Mouse (Mus musculus) CD4-positive, CD25-positive, alpha-beta regulatory T cell (primary cell): ENCODE measurements around the gene Aipl1. TPM values are rescaled to one million over a fixed set of nuclear protein-coding genes. Genes with fewer than 3 reads are reported as not detected.

Experiments
- polyA plus RNA-seq: library from polyadenylated mRNA; unstranded; fragments of 100-300 nt; shearing (Covaris generic); gene quantifications from one replicate; pipeline ENCODE4 v1.2.1, GENCODE M21; 2017

The Aipl1 gene
- polyA plus RNA-seq = 0.45 TPM

GRCm38 (mm10) chr11:72037409-72037808 lies at the start of gene Aipl1:
Aipl1 (minus strand) TSS chr11:72037509.

GRCm38 (mm10) chr11:72041768-72042607 lies 4.7 kb upstream of the Aipl1 start, which contains the start of gene Pimreg:
Pimreg (plus strand) TSS chr11:72042032.

Other genes starting within 250 kb of the Aipl1 start
- 2.0 TPM for gene Pimreg, start 4.5 kb upstream of the Aipl1 start, polyA plus RNA-seq
- gene Pitpnm3, start 98.3 kb upstream of the Aipl1 start, polyA plus RNA-seq = 0.06 TPM
- gene Gm43951, start 169.3 kb upstream of the Aipl1 start, polyA plus RNA-seq = 0.14 TPM
- gene 4933427D14Rik, start 169.9 kb upstream of the Aipl1 start, polyA plus RNA-seq = 21.7 TPM
- 87.8 TPM for gene Txndc17, start 170.0 kb upstream of the Aipl1 start, polyA plus RNA-seq
- 19.8 TPM for gene Med31, start 178.1 kb upstream of the Aipl1 start, polyA plus RNA-seq
- not detected for gene Slc13a5, start 229.7 kb upstream of the Aipl1 start, polyA plus RNA-seq